Mouse (Mus musculus): ENCODE measurements around the gene Tbca.

DNA sequence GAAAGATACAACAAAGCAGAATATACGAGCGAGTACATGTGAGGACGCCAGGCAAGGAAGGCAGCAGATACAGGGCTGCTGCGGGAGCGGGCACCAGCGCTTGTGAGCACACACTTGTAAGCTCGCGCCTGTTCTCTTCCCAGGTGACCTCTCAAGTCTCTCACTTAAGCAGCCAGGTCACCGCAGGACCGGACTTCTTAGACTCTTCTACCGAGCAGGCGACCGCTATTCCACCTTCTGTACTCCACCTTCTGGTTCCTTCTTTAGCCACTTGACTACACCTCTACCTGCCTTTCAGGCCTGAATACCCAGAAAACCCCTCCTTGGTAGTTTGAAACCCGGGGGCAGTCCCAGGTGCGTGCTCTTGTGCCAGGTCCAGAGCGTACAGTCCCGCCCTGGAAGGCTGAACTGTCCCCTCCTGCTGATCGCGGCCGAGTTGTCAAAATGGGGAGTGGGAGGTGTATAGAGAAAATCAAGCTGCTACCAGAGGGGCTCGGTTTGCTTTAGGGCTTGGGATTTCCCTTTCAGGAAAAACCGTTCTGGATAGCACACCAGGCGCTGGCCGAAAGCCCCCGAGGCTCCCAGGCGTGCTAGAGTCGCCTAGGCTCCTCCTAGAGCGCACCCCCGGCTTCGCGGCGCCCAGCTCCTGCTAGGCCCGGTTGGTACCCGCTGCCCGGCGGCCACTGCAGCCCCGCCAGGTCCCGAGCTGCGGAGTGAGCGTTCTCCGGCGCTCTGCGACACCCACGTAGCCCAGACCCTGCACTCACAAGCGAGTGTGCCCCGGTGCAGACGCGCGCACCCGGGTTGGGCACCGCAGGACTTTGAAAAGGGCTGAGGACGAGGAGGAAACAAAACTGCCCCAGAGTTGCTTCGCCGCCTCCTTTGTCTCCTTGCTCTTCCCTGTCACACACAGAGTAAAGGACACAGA is 84.7 kb downstream of the Tbca start:
- no peak for TF ChIP-seq CTCF (IDR thresholded peaks at IDR 0.05; ENCODE audit: borderline replicate concordance, control insufficient read depth, extremely low read depth, insufficient read depth, low read length, poor library complexity)
- TF ChIP-seq POLR2A (IDR thresholded peaks at IDR 0.05; ENCODE audit: control insufficient read depth, extremely low read depth, insufficient read depth, low read length, poor library complexity), result no peak
